In the genomic region with DNA sequence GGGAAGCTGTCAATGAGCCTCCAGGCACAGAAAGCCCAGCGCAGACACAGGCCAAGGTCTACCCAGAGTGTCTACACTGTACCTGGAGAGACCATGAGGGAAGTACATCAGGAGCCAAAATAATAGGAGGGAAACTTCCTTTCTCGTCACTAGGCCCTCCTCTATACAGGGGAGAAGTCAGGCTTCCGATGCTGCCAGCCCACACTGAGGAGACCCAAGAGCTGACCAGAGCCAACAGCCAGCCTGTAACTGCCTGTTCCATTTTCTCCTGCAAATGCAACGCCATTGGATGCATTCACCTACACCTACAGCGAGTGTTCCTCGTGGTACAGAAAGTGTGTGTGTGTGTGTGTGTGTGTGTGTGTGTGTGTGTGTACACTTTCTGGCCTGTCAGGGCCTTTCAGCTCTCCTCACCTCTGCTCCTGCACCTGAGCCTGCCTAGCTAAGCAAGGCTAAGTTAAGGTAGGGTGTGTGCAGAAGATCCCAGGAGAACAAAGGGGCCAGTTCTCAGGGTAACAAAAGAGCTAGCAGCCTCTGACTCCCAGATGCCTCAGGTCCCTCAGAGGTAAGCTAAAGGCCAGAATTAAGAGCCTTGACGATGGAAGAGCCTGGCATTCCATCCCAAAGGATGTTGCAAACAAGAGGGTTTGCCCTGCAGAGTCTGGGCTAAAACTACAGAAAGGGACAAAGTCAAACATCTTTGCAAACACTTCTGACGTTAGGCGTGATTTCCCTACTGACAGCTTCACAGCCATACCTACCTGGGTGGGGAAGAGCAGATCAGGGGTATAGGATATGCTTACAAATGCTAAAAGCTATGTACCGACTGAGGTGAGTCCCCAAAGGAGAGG, we compare ENCODE assay signal across 8 mouse cellular contexts. TPM values are rescaled to one million over a fixed set of nuclear protein-coding genes. Genes with fewer than 3 reads are reported as not detected.
DNase-seq lines count a peak whose midpoint lies in the region; ATAC-seq and TF ChIP-seq lines count a peak whose summit lies in the region.

No protein-coding gene starts in this region.

- 4% methylated on average over 10 of the region's 10 CpGs for WGBS in lung, embryonic 14.5 days
- 6% methylated on average over 10 of the region's 10 CpGs for WGBS in embryonic facial prominence, embryonic 15.5 days
- 11% methylated on average over 10 of the region's 10 CpGs for WGBS in neural tube, embryonic 14.5 days

- peak overlapping the region; percentile 98 for H3K4me3 ChIP-seq in lung, embryonic 14.5 days (ENCODE audit: low read depth, low read length)
- peak overlapping the region; percentile 74 for H3K4me3 ChIP-seq in embryonic facial prominence, embryonic 15.5 days (replicated peaks)
- H3K4me3 ChIP-seq in neural tube, embryonic 14.5 days (ENCODE audit: low read depth, low read length): peak overlapping the region; percentile 54

- H3K9ac ChIP-seq in lung, embryonic 14.5 days: peak overlapping the region; percentile 99
- H3K9ac ChIP-seq in embryonic facial prominence, embryonic 15.5 days: peak overlapping the region; percentile 98
- peak overlapping the region; percentile 76; the same call in 1 of the 2 replicates for H3K9ac ChIP-seq in neural tube, embryonic 14.5 days (replicated peaks; ENCODE audit: low read depth, low read length)

- no peak for TF ChIP-seq CTCF in lung, embryonic 14.5 days (IDR thresholded peaks at IDR 0.05; ENCODE audit: low read depth)

- H3K4me1 ChIP-seq in lung, embryonic 14.5 days (ENCODE audit: insufficient read depth): peaks cover 19% of the 10 kb centered on the region
- H3K4me1 ChIP-seq in embryonic facial prominence, embryonic 15.5 days: peaks cover 64% of the 10 kb centered on the region
- peaks cover 24% of the 10 kb centered on the region for H3K4me1 ChIP-seq in neural tube, embryonic 14.5 days (ENCODE audit: control insufficient read depth, insufficient read depth, low read length)

- peaks cover 22% of the 10 kb centered on the region; the same call in 1 of the 2 replicates for H3K36me3 ChIP-seq in lung, embryonic 14.5 days (ENCODE audit: insufficient read depth)
- 0 out of 2 replicates have a peak, but pooled peaks cover under 1% of the 10 kb centered on the region for H3K36me3 ChIP-seq in embryonic facial prominence, embryonic 15.5 days
- H3K36me3 ChIP-seq in neural tube, embryonic 14.5 days (ENCODE audit: control insufficient read depth, insufficient read depth, low read length): no peaks in the 10 kb centered on the region

- H3K27me3 ChIP-seq in lung, embryonic 14.5 days (ENCODE audit: insufficient read depth, low read length): no peaks in the 10 kb centered on the region
- no peaks in the 10 kb centered on the region for H3K27me3 ChIP-seq in embryonic facial prominence, embryonic 15.5 days
- peaks cover 3% of the 10 kb centered on the region; the same call in 1 of the 2 replicates for H3K27me3 ChIP-seq in neural tube, embryonic 14.5 days (ENCODE audit: control insufficient read depth, insufficient read depth, low read length)

- H3K27ac ChIP-seq in lung, embryonic 14.5 days (ENCODE audit: low read depth): peak overlapping the region; percentile 99
- H3K27ac ChIP-seq in embryonic facial prominence, embryonic 15.5 days (replicated peaks): peak overlapping the region; percentile 97
- no peak overlapping the region for H3K27ac ChIP-seq in neural tube, embryonic 14.5 days (ENCODE audit: low read depth, low read length)

- H3K4me2 ChIP-seq in lung, embryonic 14.5 days: peak overlapping the region; percentile 99
- H3K4me2 ChIP-seq in embryonic facial prominence, embryonic 15.5 days (replicated peaks): peak overlapping the region; percentile 88
- H3K4me2 ChIP-seq in neural tube, embryonic 14.5 days (ENCODE audit: low read depth, low read length): peak overlapping the region; percentile 90

- DNase-seq in lung, embryonic 14.5 days: peak; percentile 35
- no peak for DNase-seq in lung, adult 18-20 months
- peak; percentile 25 for DNase-seq in kidney, postnatal 10 days
- no peak for DNase-seq in layer of hippocampus, adult 8-10 months (ENCODE audit: low spot score in 2 of 2)
- DNase-seq in retina, embryonic 14.5 days (ENCODE audit: low spot score): no peak
- DNase-seq in spleen, adult 18-20 months: no peak

- no peak for ATAC-seq in lung, embryonic 14.5 days (ENCODE audit: insufficient read depth)
- ATAC-seq in embryonic facial prominence, embryonic 15.5 days (ENCODE audit: insufficient number of reproducible peaks, low FRiP score, low TSS enrichment, low read depth): no peak
- no peak for ATAC-seq in neural tube, embryonic 14.5 days (ENCODE audit: low read depth)

- no peaks in the 10 kb centered on the region for H3K9me3 ChIP-seq in lung, embryonic 14.5 days (ENCODE audit: low read depth, low read length)
- no peaks in the 10 kb centered on the region for H3K9me3 ChIP-seq in embryonic facial prominence, embryonic 15.5 days (replicated peaks)
- no peaks in the 10 kb centered on the region for H3K9me3 ChIP-seq in neural tube, embryonic 14.5 days (ENCODE audit: control insufficient read depth, low read length)

RNA-seq across cellular contexts. Expression of a gene that starts 2.6 kb away (rescaled TPM):
- 13.6 and 15.3 TPM in 2 replicates for polyA plus RNA-seq in lung, embryonic 14.5 days (2014; fragmentation: Nextera tagmentation; extraction: Ambion mirVana)
- polyA plus RNA-seq in embryonic facial prominence, embryonic 15.5 days (2015; fragmentation: Nextera tagmentation; extraction: Ambion mirVana): 12.8 and 15.5 TPM in 2 replicates
- 1.0 and 2.2 TPM in 2 replicates for polyA plus RNA-seq in neural tube, embryonic 14.5 days (2014; fragmentation: Nextera tagmentation; extraction: Ambion mirVana)
- 1 to 10 TPM; 1.7 to 2.5 (median 2.0) TPM for total RNA-seq in layer of hippocampus, adult 8-10 months (2022)

Comparison
In these comparisons a context has a peak if more than half of its experiments do, and no peak if none do; other contexts are left out.
1. DNase-seq: peak in lung, embryonic 14.5 days (single experiment) and kidney, postnatal 10 days (single experiment); none in lung, adult 18-20 months (0 of 2), layer of hippocampus, adult 8-10 months (0 of 2), retina, embryonic 14.5 days (single experiment) and spleen, adult 18-20 months (0 of 2).
2. Peak in every context shown above with its lines, with median percentiles within 50 percentile points of each other: H3K4me2 ChIP-seq, H3K4me3 ChIP-seq and H3K9ac ChIP-seq.